Mouse (Mus musculus) stomach, postnatal 0 days (tissue): ENCODE measurements at regions not wholly inside any gene's neighbourhood (a gene's known extent, or its start where the extent isn't known, plus 50 kb on each side); places are given as distances from the start of the nearest gene placed in this dataset.

Experiments used
- CTCF ChIP-seq: IDR thresholded peaks from 2 replicates; pipeline ENCODE4 v1.5.1; 2016; ENCODE audit warnings: antibody characterized with exemption, low read depth, mild to moderate bottlenecking, moderate library complexity
- EP300 ChIP-seq: optimal IDR thresholded peaks from 2 replicates; pipeline ENCODE3; 2016; ENCODE audit warnings: antibody characterized with exemption

GRCm38 (mm10) chr9:60991509-60991908 is 197.2 kb downstream of the Uaca start:
- TF ChIP-seq CTCF (no peak), EP300 (no peak)
